Mouse (Mus musculus) hindbrain, embryonic 16.5 days (tissue): ENCODE data around the gene Chrnb4. TPM values are rescaled to one million over a fixed set of nuclear protein-coding genes. Genes with fewer than 3 reads are reported as not detected.

ENCODE experiments used
- ATAC-seq: fragments of 200-750 bp; cut with Nextera tagmentation; 2 replicates; pipeline ENCODE4 v1.8.0; 2017; ENCODE audit warnings: moderate TSS enrichment, moderate library complexity
- H3K27ac ChIP-seq: fragments of 300-500 bp; sonication (generic); 2 replicates; pipeline ENCODE4 v1.5.1; 2014; ENCODE audit warnings: low read depth, mild to moderate bottlenecking, control low read depth, low read length, moderate library complexity
- H3K27me3 ChIP-seq: fragments of 300-500 bp; sonication (generic); replicated peaks from 2 replicates; pipeline ENCODE4 v1.6.1; 2014; ENCODE audit warnings: low read length; ENCODE audit not compliant: control insufficient read depth, insufficient read depth
- H3K36me3 ChIP-seq: fragments of 300-500 bp; sonication (generic); 2 replicates; pipeline ENCODE4 v1.6.1; 2014; ENCODE audit warnings: mild to moderate bottlenecking, low read length, moderate library complexity, mixed read lengths; ENCODE audit not compliant: control insufficient read depth, insufficient read depth
- H3K4me1 ChIP-seq: fragments of 300-500 bp; sonication (generic); 2 replicates; pipeline ENCODE4 v1.6.1; 2014; ENCODE audit warnings: low read depth, low read length; ENCODE audit not compliant: control insufficient read depth, insufficient read depth
- H3K4me2 ChIP-seq: fragments of 300-500 bp; sonication (generic); 2 replicates; pipeline ENCODE4 v1.6.1; 2014; ENCODE audit warnings: mild to moderate bottlenecking, low read length, control low read depth, moderate library complexity
- H3K4me3 ChIP-seq: fragments of 300-500 bp; sonication (generic); 2 replicates; pipeline ENCODE4 v1.5.1; 2014; ENCODE audit warnings: mild to moderate bottlenecking, low read length, control low read depth, moderate library complexity
- H3K9ac ChIP-seq: fragments of 300-500 bp; sonication (generic); 2 replicates; pipeline ENCODE4 v1.6.1; 2014; ENCODE audit warnings: low read depth, mild to moderate bottlenecking, control low read depth, low read length, moderate library complexity
- H3K9me3 ChIP-seq: fragments of 300-500 bp; sonication (generic); 2 replicates; pipeline ENCODE4 v1.6.1; 2014; ENCODE audit warnings: mild to moderate bottlenecking, low read length, moderate library complexity; ENCODE audit not compliant: control insufficient read depth
- WGBS: fragments of 180-500 bp; shearing (Covaris S2); extraction: QIAGEN DNeasy Blood & Tissue Kit; methylation state at CpG from one replicate; pipeline ENCODE4 v1.1.7; 2014; 5-methylcytosine and 5-hydroxymethylcytosine counted together
- polyA plus RNA-seq: library from polyadenylated mRNA; unstranded; fragments of >200 nt; fragmentation: Nextera tagmentation; extraction: Ambion mirVana; gene quantifications from 2 replicates; pipeline ENCODE4 v1.2.1, GENCODE M21; 2015

Gene Chrnb4
- 1.5 and 1.6 TPM in 2 replicates for polyA plus RNA-seq

- H3K9ac ChIP-seq: peak within 1 kb of the TSS; percentile 6
- peak; percentile 42; the same call in 1 of the 2 replicates for ATAC-seq
- H3K27me3 ChIP-seq: no peaks in the 10 kb centered on the region
- no peaks in the 10 kb centered on the region for H3K36me3 ChIP-seq
- H3K4me1 ChIP-seq: peaks cover 10% of the 10 kb centered on the region
- no peak within 1 kb of the TSS for H3K27ac ChIP-seq
- peak within 1 kb of the TSS; percentile 39 for H3K4me3 ChIP-seq
- peak within 1 kb of the TSS; percentile 60 for H3K4me2 ChIP-seq
- WGBS: 2% methylated on average over 23 of the region's 23 CpGs
- no peaks in the 10 kb centered on the region for H3K9me3 ChIP-seq
Measured at GRCm38 (mm10) chr9:55048211-55048880, at the start of gene Chrnb4. TSS of gene Chrnb4 (minus strand) at chr9:55048779.

- H3K27me3 ChIP-seq: no peaks in the 10 kb centered on the region; the same call in 1 of the 2 replicates
- H3K9me3 ChIP-seq: no peaks in the 10 kb centered on the region
- no peak overlapping the region for H3K27ac ChIP-seq
- no peak overlapping the region for H3K4me2 ChIP-seq
- no peaks in the 10 kb centered on the region for H3K4me1 ChIP-seq
- no peaks in the 10 kb centered on the region for H3K36me3 ChIP-seq
- no peak overlapping the region for H3K9ac ChIP-seq
- 98% methylated on average over 4 of the region's 4 CpGs for WGBS
- ATAC-seq: no peak
- no peak overlapping the region for H3K4me3 ChIP-seq
Measured at GRCm38 (mm10) chr9:55096870-55097269, 48.3 kb upstream of the Chrnb4 start.

- Histone ChIP-seq H3K27ac (no peak overlapping the region), H3K9ac (no peak overlapping the region), H3K4me3 (no peak overlapping the region), H3K4me1 (no peaks in the 10 kb centered on the region), H3K9me3 (no peaks in the 10 kb centered on the region), H3K27me3 (no peaks in the 10 kb centered on the region; the same call in 1 of the 2 replicates), H3K36me3 (no peaks in the 10 kb centered on the region), H3K4me2 (no peak overlapping the region)
- no peak for ATAC-seq
- WGBS: 70% methylated on average over 3 of the region's 3 CpGs
Measured at GRCm38 (mm10) chr9:55096033-55096432, 47.5 kb upstream of the Chrnb4 start.

- Histone ChIP-seq H3K36me3 (no peaks in the 10 kb centered on the region), H3K4me3 (no peak overlapping the region), H3K27me3 (no peaks in the 10 kb centered on the region), H3K4me2 (no peak overlapping the region), H3K27ac (no peak overlapping the region), H3K9me3 (no peaks in the 10 kb centered on the region), H3K4me1 (no peaks in the 10 kb centered on the region), H3K9ac (no peak overlapping the region)
- ATAC-seq: no peak
- WGBS: 15% methylated on average over 5 of the region's 5 CpGs
Measured at GRCm38 (mm10) chr9:55090141-55090540, 41.6 kb upstream of the Chrnb4 start.

- Histone ChIP-seq H3K36me3 (no peaks in the 10 kb centered on the region), H3K9me3 (no peaks in the 10 kb centered on the region), H3K4me1 (no peaks in the 10 kb centered on the region), H3K27me3 (no peaks in the 10 kb centered on the region), H3K4me2 (no peak overlapping the region), H3K9ac (no peak overlapping the region), H3K27ac (no peak overlapping the region), H3K4me3 (no peak overlapping the region)
- ATAC-seq: no peak
- 80% methylated on average over 2 of the region's 2 CpGs for WGBS
Measured at GRCm38 (mm10) chr9:55089226-55089625, 40.6 kb upstream of the Chrnb4 start.

- Histone ChIP-seq H3K9ac (no peak overlapping the region), H3K36me3 (no peaks in the 10 kb centered on the region), H3K27me3 (no peaks in the 10 kb centered on the region; the same call in 1 of the 2 replicates), H3K4me2 (no peak overlapping the region), H3K4me3 (no peak overlapping the region), H3K27ac (no peak overlapping the region; the same call in 1 of the 2 replicates), H3K4me1 (peaks cover 5% of the 10 kb centered on the region; the same call in 1 of the 2 replicates), H3K9me3 (no peaks in the 10 kb centered on the region)
- peak; percentile 94 for ATAC-seq
- WGBS: 12% methylated on average over 7 of the region's 7 CpGs
Measured at GRCm38 (mm10) chr9:55083154-55083913, 34.8 kb upstream of the Chrnb4 start.

GRCm38 (mm10) chr9:55067965-55068265 is 19.3 kb upstream of the Chrnb4 start:
- Histone ChIP-seq H3K4me2 (no peak overlapping the region), H3K27me3 (no peaks in the 10 kb centered on the region), H3K27ac (no peak overlapping the region), H3K9ac (no peak overlapping the region), H3K4me1 (peaks cover 13% of the 10 kb centered on the region), H3K9me3 (no peaks in the 10 kb centered on the region), H3K36me3 (no peaks in the 10 kb centered on the region), H3K4me3 (no peak overlapping the region)
- ATAC-seq: no peak
- 42% methylated on average over 5 of the region's 5 CpGs for WGBS

GRCm38 (mm10) chr9:55067260-55067964 is 18.8 kb upstream of the Chrnb4 start:
- Histone ChIP-seq H3K27ac (no peak overlapping the region), H3K4me2 (no peak overlapping the region), H3K9ac (no peak overlapping the region; the same call in 1 of the 2 replicates), H3K36me3 (no peaks in the 10 kb centered on the region), H3K9me3 (no peaks in the 10 kb centered on the region), H3K4me1 (peaks cover 13% of the 10 kb centered on the region), H3K4me3 (no peak overlapping the region), H3K27me3 (no peaks in the 10 kb centered on the region)
- WGBS: 21% methylated on average over 8 of the region's 8 CpGs
- peak; percentile 91 for ATAC-seq

GRCm38 (mm10) chr9:55065241-55065640 is 16.7 kb upstream of the Chrnb4 start:
- ATAC-seq: no peak
- H3K36me3 ChIP-seq: no peaks in the 10 kb centered on the region
- H3K27ac ChIP-seq: no peak overlapping the region
- H3K4me1 ChIP-seq: peaks cover 13% of the 10 kb centered on the region
- no peaks in the 10 kb centered on the region; the same call in 1 of the 2 replicates for H3K27me3 ChIP-seq
- no peak overlapping the region for H3K9ac ChIP-seq
- no peak overlapping the region for H3K4me3 ChIP-seq
- 86% methylated on average over 9 of the region's 9 CpGs for WGBS
- no peak overlapping the region for H3K4me2 ChIP-seq
- no peaks in the 10 kb centered on the region for H3K9me3 ChIP-seq
